Mouse (Mus musculus) lung, embryonic 14.5 days (tissue): ENCODE results near the gene Tecpr1. TPM values are rescaled to one million over a fixed set of nuclear protein-coding genes. Genes with fewer than 3 reads are reported as not detected.
A peak's percentile ranks its signal among the peaks of the same experiment; 100 is the strongest.

Source experiments
- ATAC-seq: fragments of 200-750 bp; cut with Nextera tagmentation; 2 replicates; pipeline ENCODE4 v1.8.0; 2017; ENCODE audit warnings: mild to moderate bottlenecking, moderate TSS enrichment, moderate library complexity; ENCODE audit not compliant: insufficient read depth
- DNase-seq: peaks from one replicate; pipeline ENCODE4 v3.0.0-alpha.2; 2015
- H3K27ac ChIP-seq: fragments of 300-500 bp; sonication (generic); 2 replicates; pipeline ENCODE4 v1.5.1; 2014; ENCODE audit warnings: low read depth, mild to moderate bottlenecking, moderate library complexity
- H3K27me3 ChIP-seq: fragments of 300-500 bp; sonication (generic); 2 replicates; pipeline ENCODE4 v1.6.1; 2014; ENCODE audit warnings: low read length, control low read depth; ENCODE audit not compliant: insufficient read depth
- H3K36me3 ChIP-seq: fragments of 300-500 bp; sonication (generic); 2 replicates; pipeline ENCODE4 v1.6.1; 2014; ENCODE audit warnings: control low read depth; ENCODE audit not compliant: insufficient read depth
- H3K4me1 ChIP-seq: fragments of 300-500 bp; sonication (generic); 2 replicates; pipeline ENCODE4 v1.6.1; 2014; ENCODE audit warnings: antibody characterized with exemption, control low read depth; ENCODE audit not compliant: insufficient read depth
- H3K4me2 ChIP-seq: fragments of 300-500 bp; sonication (generic); 2 replicates; pipeline ENCODE4 v1.6.1; 2014; ENCODE audit warnings: mild to moderate bottlenecking
- H3K4me3 ChIP-seq: fragments of 300-500 bp; sonication (generic); 2 replicates; pipeline ENCODE4 v1.5.1; 2014; ENCODE audit warnings: low read depth, low read length
- H3K9ac ChIP-seq: fragments of 300-500 bp; sonication (generic); 2 replicates; pipeline ENCODE4 v1.6.1; 2014
- H3K9me3 ChIP-seq: fragments of 300-500 bp; sonication (generic); 2 replicates; pipeline ENCODE4 v1.6.1; 2016; ENCODE audit warnings: low read depth, low read length, control low read depth
- CTCF ChIP-seq: IDR thresholded peaks from 2 replicates; pipeline ENCODE4 v1.5.1; 2016; ENCODE audit warnings: antibody characterized with exemption, low read depth
- WGBS: fragments of 180-500 bp; shearing (Covaris S2); extraction: QIAGEN DNeasy Blood & Tissue Kit; methylation state at CpG from one replicate; pipeline ENCODE4 v1.1.7; 2014; 5-methylcytosine and 5-hydroxymethylcytosine counted together
- polyA plus RNA-seq: library from polyadenylated mRNA; unstranded; fragments of >200 nt; fragmentation: Nextera tagmentation; extraction: Ambion mirVana; gene quantifications from 2 replicates; pipeline ENCODE4 v1.2.1, GENCODE M21; 2014

Tecpr1 gene
- polyA plus RNA-seq, 1 experiment from 2014 or later: 19.3 TPM

- Histone ChIP-seq H3K27ac (peak overlapping the region; percentile 51; the same call in 1 of the 2 replicates), H3K27me3 (no peaks in the 10 kb centered on the region), H3K9ac (peak overlapping the region; percentile 60), H3K4me1 (0 out of 2 replicates have a peak, but pooled peaks cover 6% of the 10 kb centered on the region), H3K4me2 (peak overlapping the region; percentile 67), H3K36me3 (no peaks in the 10 kb centered on the region), H3K4me3 (peak overlapping the region; percentile 54), H3K9me3 (no peaks in the 10 kb centered on the region)
- TF ChIP-seq CTCF: no peak
- 22% methylated on average over 18 of the region's 18 CpGs for WGBS
- peak; percentile 23 for DNase-seq
- peak; percentile 34; the same call in 1 of the 2 replicates for ATAC-seq
Observed at GRCm38 (mm10) chr5:144223899-144224816, 743 bp upstream of the Tecpr1 start.

GRCm38 (mm10) chr5:144222811-144223502, 458 bp downstream of the Tecpr1 start:
- DNase-seq: peak; percentile 68
- H3K27me3 ChIP-seq: no peaks in the 10 kb centered on the region
- no peaks in the 10 kb centered on the region for H3K36me3 ChIP-seq
- peak; percentile 73 for ATAC-seq
- H3K4me3 ChIP-seq: peak overlapping the region; percentile 54
- H3K4me2 ChIP-seq: peak overlapping the region; percentile 67
- TF ChIP-seq CTCF: no peak
- H3K27ac ChIP-seq: no peak overlapping the region
- WGBS: under 1% methylated on average over 25 of the region's 25 CpGs
- H3K9me3 ChIP-seq: no peaks in the 10 kb centered on the region
- H3K9ac ChIP-seq: peak overlapping the region; percentile 60
- 0 out of 2 replicates have a peak, but pooled peaks cover 6% of the 10 kb centered on the region for H3K4me1 ChIP-seq

GRCm38 (mm10) chr5:144221305-144221704, 2.1 kb downstream of the Tecpr1 start:
- no peaks in the 10 kb centered on the region; the same call in 1 of the 2 replicates for H3K36me3 ChIP-seq
- H3K9me3 ChIP-seq: no peaks in the 10 kb centered on the region
- H3K4me3 ChIP-seq: no peak overlapping the region
- WGBS: 50% methylated on average over 4 of the region's 4 CpGs
- DNase-seq (no peak), ATAC-seq (no peak)
- H3K9ac ChIP-seq: no peak overlapping the region
- H3K4me2 ChIP-seq: no peak overlapping the region; the same call in 1 of the 2 replicates
- no peak overlapping the region for H3K27ac ChIP-seq
- no peak for TF ChIP-seq CTCF
- H3K27me3 ChIP-seq: no peaks in the 10 kb centered on the region
- 0 out of 2 replicates have a peak, but pooled peaks cover 6% of the 10 kb centered on the region for H3K4me1 ChIP-seq

- ATAC-seq (no peak), DNase-seq (no peak)
- Histone ChIP-seq H3K4me2 (no peak overlapping the region), H3K9me3 (no peaks in the 10 kb centered on the region), H3K27me3 (no peaks in the 10 kb centered on the region), H3K27ac (no peak overlapping the region), H3K4me1 (0 out of 2 replicates have a peak, but pooled peaks cover 6% of the 10 kb centered on the region), H3K4me3 (no peak overlapping the region), H3K9ac (no peak overlapping the region), H3K36me3 (no peaks in the 10 kb centered on the region; the same call in 1 of the 2 replicates)
- WGBS: 79% methylated on average over 5 of the region's 5 CpGs
- TF ChIP-seq CTCF: no peak
Observed at GRCm38 (mm10) chr5:144219936-144220335, 3.5 kb downstream of the Tecpr1 start.

GRCm38 (mm10) chr5:144219306-144219705, 4.1 kb downstream of the Tecpr1 start:
- H3K9ac ChIP-seq: no peak overlapping the region
- 64% methylated on average over 12 of the region's 12 CpGs for WGBS
- no peaks in the 10 kb centered on the region; the same call in 1 of the 2 replicates for H3K36me3 ChIP-seq
- H3K27ac ChIP-seq: no peak overlapping the region
- no peak for TF ChIP-seq CTCF
- H3K4me2 ChIP-seq: no peak overlapping the region
- no peak for ATAC-seq
- 0 out of 2 replicates have a peak, but pooled peaks cover 6% of the 10 kb centered on the region for H3K4me1 ChIP-seq
- H3K4me3 ChIP-seq: no peak overlapping the region
- peak; percentile 25 for DNase-seq
- no peaks in the 10 kb centered on the region for H3K27me3 ChIP-seq
- H3K9me3 ChIP-seq: no peaks in the 10 kb centered on the region

- no peak for TF ChIP-seq CTCF
- no peak overlapping the region for H3K4me3 ChIP-seq
- H3K36me3 ChIP-seq: peaks cover 9% of the 10 kb centered on the region; the same call in 1 of the 2 replicates
- no peak for ATAC-seq
- no peak overlapping the region for H3K4me2 ChIP-seq
- 85% methylated on average over 7 of the region's 7 CpGs for WGBS
- H3K27me3 ChIP-seq: no peaks in the 10 kb centered on the region
- H3K9me3 ChIP-seq: no peaks in the 10 kb centered on the region
- no peak for DNase-seq
- no peak overlapping the region for H3K9ac ChIP-seq
- 0 out of 2 replicates have a peak, but pooled peaks cover 6% of the 10 kb centered on the region for H3K4me1 ChIP-seq
- no peak overlapping the region for H3K27ac ChIP-seq
Observed at GRCm38 (mm10) chr5:144218061-144218460, 5.4 kb downstream of the Tecpr1 start.

GRCm38 (mm10) chr5:144215992-144216391, 7.4 kb downstream of the Tecpr1 start:
- Histone ChIP-seq H3K9ac (no peak overlapping the region), H3K27ac (no peak overlapping the region), H3K27me3 (no peaks in the 10 kb centered on the region), H3K4me3 (no peak overlapping the region), H3K4me1 (no peaks in the 10 kb centered on the region), H3K4me2 (no peak overlapping the region), H3K9me3 (no peaks in the 10 kb centered on the region), H3K36me3 (peaks cover 18% of the 10 kb centered on the region; the same call in 1 of the 2 replicates)
- DNase-seq (no peak), ATAC-seq (no peak)
- TF ChIP-seq CTCF: no peak
- 75% methylated on average over 2 of the region's 2 CpGs for WGBS
